Mouse (Mus musculus) embryonic fibroblast, embryonic 13.5 days (primary cell): ENCODE data around the gene Lif.

Experiments used
- CTCF ChIP-seq: IDR thresholded peaks from 2 replicates; pipeline ENCODE4 v1.5.1; 2011; ENCODE audit warnings: mild to moderate bottlenecking, control low read depth, low read length, moderate library complexity, borderline replicate concordance; ENCODE audit not compliant: insufficient read depth
- POLR2A ChIP-seq: IDR thresholded peaks from 2 replicates; pipeline ENCODE4 v1.6.1; 2011; ENCODE audit warnings: low read depth, mild to moderate bottlenecking, control low read depth, low read length, moderate library complexity

- TF ChIP-seq POLR2A (no peak), CTCF (no peak)
Measured at GRCm38 (mm10) chr11:4294495-4295351, 37.4 kb downstream of the Lif start.
